Mouse (Mus musculus) kidney, embryonic 14.5 days (tissue): Measurements from ENCODE around the gene Sox11. TPM values are rescaled to one million over a fixed set of nuclear protein-coding genes. Genes with fewer than 3 reads are reported as not detected.

Source experiments
- ATAC-seq: fragments of 200-750 bp; cut with Nextera tagmentation; 2 replicates; pipeline ENCODE4 v1.8.0; 2017; ENCODE audit warnings: moderate number of reproducible peaks, mild to moderate bottlenecking, moderate TSS enrichment, moderate library complexity; ENCODE audit not compliant: low FRiP score, low TSS enrichment
- H3K27ac ChIP-seq: fragments of 300-500 bp; sonication (generic); 2 replicates; pipeline ENCODE4 v1.5.1; 2014; ENCODE audit warnings: low read depth, mild to moderate bottlenecking, low read length, moderate library complexity, mixed read lengths
- H3K27me3 ChIP-seq: fragments of 300-500 bp; sonication (generic); 2 replicates; pipeline ENCODE4 v1.6.1; 2014; ENCODE audit warnings: mild to moderate bottlenecking, low read length; ENCODE audit not compliant: control insufficient read depth, insufficient read depth
- H3K36me3 ChIP-seq: fragments of 300-500 bp; sonication (generic); 2 replicates; pipeline ENCODE4 v1.6.1; 2014; ENCODE audit warnings: low read length, mixed read lengths; ENCODE audit not compliant: control insufficient read depth, insufficient read depth
- H3K4me1 ChIP-seq: fragments of 300-500 bp; sonication (generic); 2 replicates; pipeline ENCODE4 v1.6.1; 2014; ENCODE audit warnings: low read length, mixed read lengths; ENCODE audit not compliant: control insufficient read depth, insufficient read depth
- H3K4me2 ChIP-seq: fragments of 300-500 bp; sonication (generic); replicated peaks from 2 replicates; pipeline ENCODE4 v1.6.1; 2014; ENCODE audit warnings: low read depth, mild to moderate bottlenecking, low read length
- H3K4me3 ChIP-seq: fragments of 300-500 bp; sonication (generic); 2 replicates; pipeline ENCODE4 v1.5.1; 2014; ENCODE audit warnings: mild to moderate bottlenecking, low read length
- H3K9ac ChIP-seq: fragments of 300-500 bp; sonication (generic); 2 replicates; pipeline ENCODE4 v1.6.1; 2014; ENCODE audit warnings: low read depth, mild to moderate bottlenecking, low read length, moderate library complexity
- H3K9me3 ChIP-seq: fragments of 300-500 bp; sonication (generic); 2 replicates; pipeline ENCODE4 v1.6.1; 2016; ENCODE audit warnings: low read length; ENCODE audit not compliant: control insufficient read depth
- WGBS: fragments of 180-500 bp; shearing (Covaris S2); extraction: QIAGEN DNeasy Blood & Tissue Kit; methylation state at CpG from one replicate; pipeline ENCODE4 v1.1.7; 2014; 5-methylcytosine and 5-hydroxymethylcytosine counted together
- polyA plus RNA-seq: library from polyadenylated mRNA; unstranded; fragments of >200 nt; fragmentation: Nextera tagmentation; extraction: Ambion mirVana; gene quantifications from 2 replicates; pipeline ENCODE4 v1.2.1, GENCODE M21; 2014

Gene Sox11
- polyA plus RNA-seq, 1 experiment from 2014 or later: 115 TPM

DNA sequence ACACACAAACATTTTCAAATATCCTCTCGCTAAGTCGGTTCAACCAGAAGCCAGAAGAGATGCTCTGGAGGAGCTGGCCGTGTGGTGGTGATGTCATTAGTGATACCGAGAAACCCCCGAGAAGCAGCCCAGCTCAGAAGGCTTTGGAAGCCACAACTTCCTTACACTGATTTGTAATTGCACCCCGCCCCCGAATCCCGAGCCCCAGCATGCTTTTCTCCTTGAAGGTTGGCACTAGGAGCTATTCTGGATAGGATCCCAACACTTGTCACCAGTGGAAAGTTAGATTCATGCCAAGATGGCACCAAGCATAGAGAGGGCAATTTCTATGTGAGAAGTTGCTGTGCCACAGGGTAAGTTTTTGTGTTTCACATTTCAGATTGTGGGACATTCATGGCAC is 29.4 kb downstream of the Sox11 start:
- 86% methylated on average over 8 of the region's 8 CpGs for WGBS
- H3K27ac ChIP-seq: no peak overlapping the region
- H3K27me3 ChIP-seq: no peaks in the 10 kb centered on the region
- no peak overlapping the region for H3K4me3 ChIP-seq
- H3K4me2 ChIP-seq: no peak overlapping the region
- peaks cover 13% of the 10 kb centered on the region for H3K4me1 ChIP-seq
- H3K9ac ChIP-seq: no peak overlapping the region
- H3K9me3 ChIP-seq: no peaks in the 10 kb centered on the region
- ATAC-seq: no peak
- no peaks in the 10 kb centered on the region for H3K36me3 ChIP-seq

DNA sequence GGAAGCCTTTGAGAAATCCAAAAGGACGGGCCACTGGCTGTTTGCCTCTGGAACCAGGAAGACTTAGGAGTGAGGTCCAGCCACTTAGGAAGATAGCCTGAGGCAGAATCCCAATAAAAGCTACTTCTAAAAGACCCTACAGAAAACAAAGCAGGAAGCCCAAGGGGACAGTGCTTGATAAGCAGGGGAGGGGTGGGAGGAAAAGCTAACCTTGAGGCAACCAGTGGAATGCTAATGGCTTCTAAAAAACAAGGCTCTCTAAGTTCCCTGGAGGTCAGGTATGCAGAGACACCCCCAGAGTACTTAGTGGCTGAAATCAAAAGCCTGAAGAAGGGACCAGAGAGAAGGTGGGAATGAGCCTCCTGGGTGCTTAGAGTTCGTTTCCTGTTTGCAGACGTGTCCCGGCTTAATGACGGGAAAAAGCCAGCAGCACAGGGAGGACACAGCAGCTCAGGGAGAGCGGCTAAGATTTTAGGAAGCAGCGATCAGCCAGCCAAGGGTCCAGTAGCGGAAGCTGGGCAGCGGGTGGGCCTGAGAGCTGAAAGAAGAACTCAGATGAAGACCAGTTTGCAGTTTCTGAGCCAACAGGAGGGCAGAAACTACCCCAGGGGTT is 30.4 kb downstream of the Sox11 start:
- WGBS: 8% methylated on average over 9 of the region's 9 CpGs
- ATAC-seq: no peak
- Histone ChIP-seq H3K27me3 (no peaks in the 10 kb centered on the region), H3K9ac (0 out of 2 replicates have a peak overlapping the region, but pooled peaks have one; percentile 1), H3K36me3 (no peaks in the 10 kb centered on the region), H3K4me1 (peaks cover 13% of the 10 kb centered on the region), H3K4me3 (no peak overlapping the region), H3K4me2 (no peak overlapping the region), H3K9me3 (no peaks in the 10 kb centered on the region), H3K27ac (peak overlapping the region; percentile 6; the same call in 1 of the 2 replicates)

DNA sequence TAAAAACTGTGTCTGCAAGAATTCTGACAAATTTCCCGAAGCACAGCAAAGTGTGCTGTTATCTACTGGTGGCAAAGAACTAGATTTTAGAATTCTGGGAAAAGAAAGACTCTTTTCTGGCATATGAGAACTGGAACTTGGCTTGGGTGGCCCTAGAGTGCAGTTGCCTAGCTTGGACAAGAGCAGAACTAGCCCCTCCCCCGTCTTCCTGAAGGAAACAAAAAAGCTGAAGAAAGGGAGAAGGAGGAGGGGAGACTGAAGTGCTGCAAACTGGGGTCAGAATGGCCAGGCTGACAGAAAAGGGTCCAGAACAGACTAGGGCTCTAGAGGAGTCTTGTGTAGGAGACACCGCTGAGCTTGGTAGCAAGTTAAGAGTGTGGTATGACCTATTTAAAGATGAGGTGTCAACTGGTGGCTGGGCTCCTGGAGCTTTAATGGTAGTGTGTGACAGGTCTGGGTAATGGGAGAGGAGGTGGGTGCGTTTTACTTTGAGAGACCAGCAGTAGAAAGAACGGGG is 31.0 kb downstream of the Sox11 start:
- Histone ChIP-seq H3K4me2 (no peak overlapping the region), H3K9me3 (no peaks in the 10 kb centered on the region), H3K27me3 (no peaks in the 10 kb centered on the region), H3K36me3 (no peaks in the 10 kb centered on the region), H3K4me3 (no peak overlapping the region), H3K4me1 (peaks cover 13% of the 10 kb centered on the region), H3K9ac (no peak overlapping the region), H3K27ac (no peak overlapping the region)
- WGBS: 27% methylated on average over 5 of the region's 5 CpGs
- no peak for ATAC-seq

DNA sequence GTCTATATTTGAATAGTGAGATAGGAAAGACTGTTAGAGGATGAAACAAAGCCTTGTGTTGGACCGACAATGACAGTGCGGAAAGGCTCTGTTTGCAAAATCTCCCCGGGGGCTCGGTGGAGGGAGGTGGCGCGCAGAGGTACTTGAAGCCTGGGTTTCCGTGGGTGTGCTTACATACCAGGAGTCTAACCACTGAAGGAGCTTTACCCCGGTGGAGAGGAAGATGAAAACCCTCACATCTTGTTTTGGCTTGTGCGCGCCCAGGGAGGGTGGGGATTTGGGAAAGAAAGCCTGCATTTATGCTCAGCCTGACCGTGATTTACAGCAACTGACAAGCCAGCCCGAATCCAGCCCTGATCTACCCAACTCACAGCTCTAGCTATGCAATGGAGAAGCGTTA is 31.7 kb downstream of the Sox11 start:
- Histone ChIP-seq H3K4me1 (peaks cover 13% of the 10 kb centered on the region), H3K9me3 (no peaks in the 10 kb centered on the region), H3K4me3 (no peak overlapping the region), H3K9ac (no peak overlapping the region), H3K4me2 (no peak overlapping the region), H3K27me3 (no peaks in the 10 kb centered on the region), H3K36me3 (no peaks in the 10 kb centered on the region), H3K27ac (no peak overlapping the region)
- 0 out of 2 replicates have a peak, but pooled peaks have one; percentile 43 for ATAC-seq
- 69% methylated on average over 13 of the region's 13 CpGs for WGBS

DNA sequence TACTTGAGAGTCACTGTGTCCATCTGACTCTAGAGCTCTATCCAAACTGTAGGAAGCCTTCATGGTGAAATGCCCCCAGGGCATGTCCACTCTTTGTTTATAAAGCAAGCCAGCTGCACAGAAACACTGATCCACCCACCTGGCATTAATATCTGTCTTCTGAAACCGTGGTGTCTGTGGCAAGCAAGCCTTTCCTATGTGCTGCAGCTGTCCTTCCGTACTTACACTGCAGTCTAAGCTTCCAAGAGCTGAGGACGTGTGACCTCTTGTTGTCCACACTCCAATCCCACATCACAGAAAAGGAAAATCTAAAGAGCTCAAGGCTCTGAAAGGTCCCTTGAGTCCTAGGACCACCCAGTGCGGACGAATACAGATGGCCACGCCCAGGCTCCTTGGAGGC is 32.4 kb downstream of the Sox11 start:
- Histone ChIP-seq H3K27me3 (no peaks in the 10 kb centered on the region), H3K36me3 (no peaks in the 10 kb centered on the region), H3K9ac (no peak overlapping the region), H3K9me3 (no peaks in the 10 kb centered on the region), H3K27ac (no peak overlapping the region), H3K4me2 (no peak overlapping the region), H3K4me1 (peaks cover 17% of the 10 kb centered on the region), H3K4me3 (no peak overlapping the region)
- WGBS: 72% methylated on average over 6 of the region's 6 CpGs
- no peak for ATAC-seq

DNA sequence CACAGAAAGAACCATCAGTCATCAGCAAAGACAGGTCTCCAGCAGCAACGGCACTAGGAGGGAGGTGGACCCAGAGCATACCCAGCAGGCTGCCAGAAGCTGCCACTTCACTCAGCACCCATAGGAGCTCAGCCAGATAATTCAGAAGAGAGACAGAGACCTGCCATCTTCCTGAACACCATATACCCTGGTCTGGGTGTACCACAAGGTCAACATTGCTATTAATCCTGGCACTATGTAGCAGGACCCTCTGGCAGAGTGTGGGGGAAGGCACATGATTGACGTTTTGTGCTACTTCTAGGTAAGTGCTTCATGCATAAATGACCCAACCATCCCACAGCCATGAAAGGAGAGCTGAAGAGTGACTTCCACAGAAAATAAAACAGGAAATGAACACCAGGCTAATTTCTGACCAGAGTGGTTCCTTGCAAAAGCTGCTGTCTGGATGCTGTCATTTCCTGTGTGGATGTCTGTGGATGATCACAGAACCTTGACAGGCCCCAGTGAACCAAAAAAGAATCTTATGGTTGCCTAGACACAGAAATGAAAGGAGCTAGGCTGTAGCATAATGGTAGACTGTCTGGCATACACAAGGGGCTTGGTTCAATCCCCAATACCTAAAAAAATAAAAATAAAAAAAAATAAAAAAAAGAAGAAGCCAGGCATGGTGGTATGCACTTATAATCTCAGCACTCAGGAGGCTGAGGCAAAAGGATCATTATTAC is 37.5 kb downstream of the Sox11 start:
- no peaks in the 10 kb centered on the region for H3K9me3 ChIP-seq
- no peak overlapping the region for H3K9ac ChIP-seq
- WGBS: 9% methylated on average over 2 of the region's 2 CpGs
- no peak overlapping the region for H3K27ac ChIP-seq
- peak; percentile 69 for ATAC-seq
- no peaks in the 10 kb centered on the region for H3K36me3 ChIP-seq
- H3K4me2 ChIP-seq: no peak overlapping the region
- peaks cover 10% of the 10 kb centered on the region for H3K4me1 ChIP-seq
- no peak overlapping the region for H3K4me3 ChIP-seq
- no peaks in the 10 kb centered on the region for H3K27me3 ChIP-seq

DNA sequence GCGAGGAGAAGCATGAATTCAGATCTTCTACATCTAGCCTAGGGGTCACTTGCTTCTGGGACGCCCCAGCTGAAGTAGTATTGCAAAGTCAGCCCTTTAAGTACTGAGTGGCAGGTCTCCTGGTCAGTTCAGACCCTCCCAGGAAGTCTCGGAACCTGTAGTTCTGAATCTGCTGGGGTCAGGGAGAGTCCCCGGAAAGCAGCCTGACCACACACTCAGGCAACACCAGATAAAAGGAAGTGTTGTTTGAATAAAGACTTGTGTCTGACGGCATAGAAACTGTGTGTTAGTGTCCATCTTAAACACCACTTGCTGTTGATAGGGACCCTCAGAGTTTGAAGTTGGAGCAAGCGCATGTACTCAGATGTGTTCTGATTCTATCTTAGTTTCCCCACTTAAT is 39.2 kb downstream of the Sox11 start:
- Histone ChIP-seq H3K9ac (no peak overlapping the region), H3K36me3 (no peaks in the 10 kb centered on the region), H3K9me3 (no peaks in the 10 kb centered on the region), H3K27me3 (no peaks in the 10 kb centered on the region), H3K4me1 (peaks cover 10% of the 10 kb centered on the region), H3K27ac (no peak overlapping the region), H3K4me3 (no peak overlapping the region), H3K4me2 (no peak overlapping the region)
- ATAC-seq: no peak
- 60% methylated on average over 6 of the region's 6 CpGs for WGBS

DNA sequence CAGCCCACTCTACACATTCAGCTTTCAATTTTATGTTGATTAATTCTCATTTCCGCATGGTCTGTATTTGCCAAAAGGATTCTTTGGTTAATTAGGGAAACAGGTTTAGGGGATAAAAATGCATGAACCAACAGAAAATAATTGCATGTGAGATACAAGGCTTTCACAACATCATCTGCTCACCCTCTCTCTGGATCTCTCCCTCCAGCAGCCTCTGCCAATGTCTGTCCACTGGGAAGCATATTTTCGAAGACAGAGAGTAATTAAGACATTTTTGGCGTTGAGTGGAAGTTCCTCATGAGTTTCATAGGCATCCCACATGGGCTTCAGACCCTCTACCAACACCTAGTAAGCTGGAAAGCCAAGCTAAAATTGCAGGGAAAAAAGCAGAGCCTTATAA is 43.7 kb downstream of the Sox11 start:
- Histone ChIP-seq H3K4me1 (no peaks in the 10 kb centered on the region), H3K27ac (no peak overlapping the region), H3K9ac (no peak overlapping the region), H3K4me3 (no peak overlapping the region), H3K27me3 (no peaks in the 10 kb centered on the region), H3K36me3 (no peaks in the 10 kb centered on the region), H3K9me3 (no peaks in the 10 kb centered on the region), H3K4me2 (no peak overlapping the region)
- 83% methylated on average over 3 of the region's 3 CpGs for WGBS
- no peak for ATAC-seq

DNA sequence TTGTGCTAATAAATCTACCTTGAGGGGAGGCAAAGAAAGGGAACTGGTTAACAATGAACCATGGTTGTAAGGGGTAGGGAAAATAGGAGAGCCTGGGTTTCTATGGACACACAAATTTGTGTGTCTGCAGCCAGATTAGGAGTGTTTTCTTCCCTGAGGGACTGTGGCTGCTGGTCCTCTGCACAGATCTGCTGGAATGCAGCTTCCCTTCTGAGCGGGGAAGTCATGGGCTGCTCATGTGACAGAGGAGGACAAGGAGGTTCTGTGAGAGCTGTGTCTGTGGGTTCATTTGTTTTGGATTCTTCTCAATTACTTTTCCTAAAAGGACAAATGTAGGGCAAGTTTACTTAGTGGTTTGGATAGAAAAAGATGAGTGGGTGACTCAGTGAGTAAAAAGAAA is 48.2 kb downstream of the Sox11 start:
- ATAC-seq: no peak
- 26% methylated on average over 1 of the region's 1 CpGs for WGBS

More for the DNA sequence above, 48.2 kb downstream of the Sox11 start:
- Histone ChIP-seq H3K27ac (no peak overlapping the region), H3K4me3 (no peak overlapping the region), H3K9me3 (no peaks in the 10 kb centered on the region), H3K36me3 (no peaks in the 10 kb centered on the region), H3K4me2 (no peak overlapping the region), H3K27me3 (no peaks in the 10 kb centered on the region), H3K4me1 (no peaks in the 10 kb centered on the region), H3K9ac (no peak overlapping the region)
